Mouse (Mus musculus): Measurements from ENCODE around the gene Spata21.
A peak's percentile ranks its signal among the peaks of the same experiment; 100 is the strongest.
"Not testable (repeated sequence)": the region's sequence is repeated elsewhere in the genome, so short reads cannot be mapped to it uniquely, and the experiment has no call there.

Gene Spata21

DNA sequence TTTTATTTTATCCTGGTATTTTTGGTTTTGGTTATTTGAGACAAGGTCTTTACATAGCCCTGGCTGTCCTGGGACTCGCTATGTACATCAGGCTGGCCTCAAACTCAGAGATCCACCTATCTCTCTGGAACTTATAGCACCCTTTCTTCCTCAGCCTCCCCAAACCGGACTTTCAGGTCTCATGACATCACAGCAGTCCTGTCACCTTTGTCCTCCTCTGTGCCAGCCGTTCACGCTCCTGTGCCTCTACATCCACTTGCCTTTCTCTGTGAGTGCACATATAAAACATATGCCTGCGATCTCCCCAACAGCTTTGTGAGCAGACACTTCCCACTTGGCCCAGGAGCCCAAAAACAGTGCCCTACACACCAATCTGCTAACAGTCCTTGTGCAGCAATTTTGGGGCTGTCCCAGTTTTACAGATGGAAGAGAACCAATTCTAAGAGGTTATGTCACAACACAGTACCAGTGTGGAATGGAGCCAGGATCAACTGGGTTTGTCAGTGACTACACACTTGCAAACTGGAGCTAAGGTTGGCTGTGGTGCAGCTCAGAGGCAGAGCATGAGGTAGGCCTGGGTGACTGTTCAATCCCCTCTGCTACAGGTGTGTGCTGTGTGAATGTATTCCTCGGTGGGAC lies 42.7 kb downstream of the Spata21 start:
- DNase-seq (ENCODE audit: low spot score) = no peak

- no peak for DNase-seq (ENCODE audit: low spot score)
Observed at GRCm38 (mm10) chr4:141131531-141132061, 43.5 kb downstream of the Spata21 start.

- no peak for DNase-seq (ENCODE audit: low spot score)
Observed at GRCm38 (mm10) chr4:141132191-141132590, 44.1 kb downstream of the Spata21 start.

- DNase-seq (ENCODE audit: low spot score) = no peak
Observed at GRCm38 (mm10) chr4:141133227-141133626, 45.1 kb downstream of the Spata21 start.

GRCm38 (mm10) chr4:141134031-141134441 lies 45.9 kb downstream of the Spata21 start:
- no peak for DNase-seq (ENCODE audit: low spot score)

DNA sequence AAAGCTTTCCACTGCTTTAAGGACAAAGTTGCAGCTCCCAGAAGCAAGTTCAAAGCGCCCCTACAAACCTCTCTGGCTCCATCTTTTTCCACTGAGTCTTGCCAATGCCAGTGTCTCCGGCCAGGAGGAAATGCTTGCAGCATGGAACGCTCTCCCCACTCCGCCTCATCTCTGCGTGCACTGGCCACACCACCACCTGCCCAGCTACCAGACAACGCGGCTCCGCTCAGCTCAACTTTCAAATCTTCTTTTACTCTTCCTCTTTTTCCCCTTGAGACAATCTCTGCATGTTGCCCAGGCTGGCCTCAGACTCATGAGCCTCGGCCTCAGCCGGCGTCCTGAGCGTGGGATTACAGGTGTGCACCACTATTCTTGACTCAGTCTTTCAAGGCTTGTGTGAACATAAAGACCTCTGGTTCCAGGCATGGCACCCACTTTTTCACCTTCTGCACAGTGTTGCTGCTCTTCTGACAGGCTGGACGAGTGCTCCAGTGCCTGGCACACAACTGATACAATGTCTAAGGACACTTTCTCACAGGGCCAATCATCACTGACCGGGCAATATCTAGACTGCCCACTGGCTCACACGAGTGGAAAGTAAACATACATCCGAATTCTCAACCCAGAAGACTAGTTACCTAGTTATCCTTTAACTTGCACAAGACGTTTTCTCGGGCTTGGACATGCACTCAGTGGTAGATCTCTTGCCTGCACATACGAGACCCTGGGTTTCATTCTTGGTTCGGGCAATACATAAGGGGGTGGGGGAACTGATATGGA lies 46.8 kb downstream of the Spata21 start:
- DNase-seq (ENCODE audit: low spot score) = no peak

GRCm38 (mm10) chr4:141136126-141136525 lies 48.0 kb downstream of the Spata21 start:
- no peak for DNase-seq (ENCODE audit: low spot score)

DNA sequence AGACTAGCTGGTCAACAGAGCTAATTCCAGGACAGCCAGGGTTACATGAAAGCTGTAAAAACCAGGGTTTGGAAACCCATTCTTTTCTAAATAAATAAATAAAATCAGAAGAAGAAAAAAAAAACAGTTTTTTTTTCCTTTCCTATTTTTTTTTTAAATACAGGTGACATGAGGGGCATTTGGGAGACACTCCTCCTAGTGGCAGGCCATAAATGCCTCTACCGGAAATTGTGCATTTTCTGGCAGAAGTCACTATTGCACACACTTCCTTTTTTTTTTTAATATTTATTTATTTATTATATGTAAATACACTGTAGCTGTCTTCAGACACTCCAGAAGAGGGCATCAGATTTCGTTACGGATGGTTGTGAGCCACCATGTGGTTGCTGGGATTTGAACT lies 49.6 kb downstream of the Spata21 start:
- not testable (repeated sequence) for DNase-seq (ENCODE audit: low spot score)

DNA sequence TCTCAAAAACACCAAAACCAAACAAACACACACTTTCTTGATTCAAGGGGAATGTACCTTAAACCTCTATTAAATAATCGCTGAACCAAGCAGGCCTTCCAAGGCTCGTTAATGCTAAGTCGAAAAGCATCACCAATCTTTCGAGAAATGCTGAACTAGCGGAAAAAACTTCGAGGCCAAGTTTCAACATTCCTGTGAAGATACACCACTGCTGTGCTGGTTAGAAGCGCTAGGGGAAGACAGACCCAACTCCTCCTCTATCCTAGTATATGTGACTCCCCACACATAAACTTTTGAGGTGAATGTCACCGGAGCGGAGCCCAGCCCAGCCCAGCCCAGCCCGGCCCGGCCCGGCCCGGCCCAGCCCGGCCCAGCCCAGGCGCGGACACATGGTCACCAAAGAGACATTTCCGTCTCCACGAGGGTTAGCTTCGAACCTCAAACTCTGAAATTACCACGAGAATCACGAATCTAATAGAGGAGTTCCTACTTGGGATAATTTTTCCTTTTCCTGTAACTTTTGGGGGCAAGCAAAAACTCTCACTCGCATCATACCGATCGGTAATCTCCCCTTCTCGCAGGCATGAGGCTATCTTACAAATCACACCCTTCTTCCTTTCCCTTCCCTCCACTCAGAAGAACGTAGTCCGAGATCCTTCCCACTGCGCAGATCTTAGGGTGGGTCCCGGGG lies 50.4 kb downstream of the Spata21 start:
- no peak for DNase-seq (ENCODE audit: low spot score)

DNA sequence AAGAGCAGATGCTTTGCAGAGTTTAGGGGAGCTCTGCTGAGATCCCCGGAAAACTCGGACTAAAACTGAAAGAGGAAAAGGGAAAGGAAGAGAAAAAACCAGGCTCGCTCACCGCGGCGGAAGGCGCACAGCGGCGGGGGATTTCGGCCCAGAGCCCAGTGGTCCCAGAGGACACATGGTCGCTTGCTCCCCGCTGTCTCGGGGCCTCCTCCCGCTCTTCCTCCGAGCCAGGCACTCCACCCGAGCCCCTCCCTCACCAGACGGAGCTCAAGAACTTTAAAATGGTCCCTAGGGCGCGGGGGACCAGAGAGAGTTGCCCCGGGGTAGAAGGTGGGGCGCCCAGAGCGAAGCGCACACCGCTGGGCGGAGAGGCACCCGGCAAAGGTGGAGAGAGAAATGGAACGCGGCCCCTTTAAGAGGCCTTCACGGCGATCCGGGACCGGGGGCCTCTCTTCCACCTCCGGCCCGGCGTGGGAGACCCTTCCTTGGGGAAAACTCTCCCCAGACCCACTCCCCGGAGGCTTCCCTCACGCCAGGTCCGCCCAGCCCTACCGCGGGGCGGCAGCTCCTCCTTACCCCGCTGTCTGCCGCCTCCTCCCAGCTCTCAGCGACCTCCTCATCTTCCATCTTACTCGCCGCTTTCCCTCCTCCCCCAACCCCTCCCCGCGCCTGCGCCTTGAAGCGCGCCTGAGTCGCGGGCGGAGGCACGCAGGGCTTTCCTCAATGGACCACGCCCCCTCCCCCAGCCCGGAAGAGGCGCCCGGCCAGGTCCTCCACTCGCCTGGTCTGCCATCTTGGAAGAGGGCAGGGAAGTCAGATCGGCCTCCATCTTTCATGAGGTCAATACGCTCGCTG lies 51.2 kb downstream of the Spata21 start, which contains the start of gene Szrd1:
Szrd1 (minus strand) TSS at position 660 of the 855 bp plus-strand sequence.
- DNase-seq (ENCODE audit: low spot score) = peak; percentile 99

DNA sequence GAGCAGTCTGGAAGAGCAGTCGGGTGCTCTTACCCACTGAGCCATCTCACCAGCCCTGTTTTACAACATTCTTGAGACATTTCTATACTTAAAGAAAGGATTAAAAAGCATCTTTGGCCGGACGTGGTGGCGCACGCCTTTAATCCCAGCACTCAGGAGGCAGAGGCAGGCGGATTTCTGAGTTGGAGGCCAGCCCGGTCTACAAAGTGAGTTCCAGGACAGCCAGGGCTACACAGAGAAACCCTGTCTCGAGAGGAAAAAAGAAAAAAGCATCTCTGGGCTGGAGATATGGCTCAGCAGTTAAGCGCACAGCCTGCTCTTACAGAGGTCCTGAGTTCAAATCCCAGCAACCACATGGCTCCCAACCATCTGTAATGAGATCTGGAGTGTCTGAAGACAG lies 52.2 kb downstream of the Spata21 start:
- not testable (repeated sequence) for DNase-seq (ENCODE audit: low spot score)

- no peak for DNase-seq (ENCODE audit: low spot score)
Observed at GRCm38 (mm10) chr4:141140967-141141366, 52.8 kb downstream of the Spata21 start.

DNA sequence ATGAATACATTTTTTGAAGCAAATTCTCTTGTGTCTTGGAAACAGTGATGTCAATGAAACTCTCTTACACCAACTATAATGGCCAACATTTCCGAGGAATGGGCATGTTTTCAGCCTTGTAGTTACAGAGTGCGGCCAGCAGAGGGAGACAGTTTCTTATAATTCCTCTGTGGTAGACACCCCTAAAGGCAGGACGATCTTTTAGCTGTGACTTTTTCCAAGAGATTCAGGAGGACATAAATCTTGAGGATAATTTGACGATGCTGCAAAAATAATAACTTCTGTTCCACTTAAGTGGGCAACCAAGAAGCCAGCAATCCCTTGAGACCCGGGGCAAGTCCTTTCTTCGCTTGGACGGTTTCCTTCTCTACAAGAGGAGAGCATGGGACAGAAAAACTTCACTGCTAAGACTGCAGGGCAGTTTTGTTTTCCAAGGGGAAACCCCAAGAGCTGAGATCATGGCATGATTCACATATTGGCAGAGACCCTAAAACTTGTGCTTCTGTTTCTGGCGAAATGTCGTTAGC lies 54.2 kb downstream of the Spata21 start:
- peak; percentile 74 for DNase-seq (ENCODE audit: low spot score)

DNA sequence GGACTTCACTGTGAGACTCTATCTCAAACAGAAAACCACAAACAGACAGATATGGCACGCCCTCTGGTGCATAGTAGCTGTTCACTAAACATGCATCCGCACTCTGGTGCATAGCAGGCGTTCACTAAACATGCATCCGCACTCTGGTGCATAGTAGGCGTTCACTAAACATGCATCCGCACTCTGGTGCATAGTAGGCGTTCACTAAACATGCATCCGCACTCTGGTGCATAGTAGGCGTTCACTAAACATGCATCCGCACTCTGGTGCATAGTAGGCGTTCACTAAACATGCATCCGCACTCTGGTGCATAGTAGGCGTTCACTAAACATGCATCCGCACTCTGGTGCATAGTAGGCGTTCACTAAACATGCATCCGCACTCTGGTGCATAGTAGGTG lies 57.0 kb downstream of the Spata21 start:
- not testable (repeated sequence) for DNase-seq (ENCODE audit: low spot score)

DNA sequence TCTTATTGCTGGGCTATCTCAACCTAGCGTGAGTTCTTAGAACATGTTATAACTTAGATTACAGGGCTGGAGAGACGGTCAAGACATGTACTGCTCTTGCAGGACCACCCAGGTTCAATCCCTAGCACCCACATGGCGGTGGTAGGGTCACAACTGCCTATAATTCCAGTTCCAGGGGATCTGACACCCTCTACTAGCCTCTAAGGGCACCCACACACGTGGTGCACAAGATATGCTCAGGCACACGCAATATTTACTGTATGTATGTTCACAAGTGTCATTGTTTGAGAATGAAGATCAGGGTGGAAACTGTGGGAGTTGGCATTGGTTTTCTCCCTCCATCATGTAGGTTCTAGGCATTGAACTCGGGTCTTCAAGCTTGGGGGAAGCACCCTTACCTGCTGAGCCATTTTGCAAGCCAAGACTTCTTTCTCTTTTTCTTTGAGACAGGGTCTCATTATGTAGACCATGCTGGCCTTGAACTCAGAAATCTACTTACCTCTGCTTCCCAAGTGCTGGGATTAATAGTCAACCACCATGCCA lies 58.4 kb downstream of the Spata21 start:
- DNase-seq (ENCODE audit: low spot score) = no peak

DNA sequence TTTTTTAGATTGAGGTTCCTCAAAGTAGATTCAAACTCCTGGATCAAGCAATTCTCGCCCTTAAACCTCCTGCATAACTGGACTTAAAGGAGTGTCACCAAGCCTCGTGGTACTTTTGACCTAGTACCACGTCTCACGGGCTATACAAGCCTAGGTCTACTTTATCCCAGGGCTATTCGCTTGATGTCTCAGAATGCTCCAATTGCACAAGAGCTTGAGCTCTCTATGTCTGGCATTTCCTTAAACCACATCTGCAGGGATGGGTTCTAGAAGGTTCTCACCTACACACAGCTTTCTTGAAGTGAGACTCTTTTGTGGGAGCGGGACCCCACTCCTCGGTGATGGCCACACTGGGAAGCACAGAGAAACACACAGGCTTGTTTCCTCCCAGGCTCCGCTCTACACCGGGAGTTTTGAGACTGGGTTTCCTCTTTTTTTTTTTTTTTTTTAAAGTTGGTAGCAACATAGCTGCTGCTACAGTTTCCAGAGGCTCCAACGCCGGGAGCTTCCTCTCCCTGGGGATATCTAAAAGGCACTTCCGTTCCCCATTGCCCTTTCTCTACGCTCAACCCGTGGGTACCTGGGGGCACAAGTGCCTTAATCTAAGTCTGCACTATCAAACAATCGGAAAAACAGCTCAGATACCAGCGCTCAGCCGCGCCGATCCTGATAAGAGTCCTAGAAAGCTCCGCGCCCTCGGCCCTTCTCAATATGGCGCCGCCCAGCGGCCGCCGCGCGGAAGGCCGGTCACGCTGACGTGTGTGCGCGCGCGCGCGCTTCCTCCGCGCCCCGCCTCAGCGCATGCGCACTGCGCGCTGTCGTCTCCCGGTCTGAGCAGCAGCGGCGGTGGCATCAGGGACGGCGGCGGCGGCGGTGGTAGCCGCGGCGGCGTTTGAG lies 59.2 kb downstream of the Spata21 start, which contains the start of gene Fbxo42:
Fbxo42 (plus strand) TSS at position 802 of the 897 bp plus-strand sequence.
- DNase-seq (ENCODE audit: low spot score) = peak; percentile 95

DNA sequence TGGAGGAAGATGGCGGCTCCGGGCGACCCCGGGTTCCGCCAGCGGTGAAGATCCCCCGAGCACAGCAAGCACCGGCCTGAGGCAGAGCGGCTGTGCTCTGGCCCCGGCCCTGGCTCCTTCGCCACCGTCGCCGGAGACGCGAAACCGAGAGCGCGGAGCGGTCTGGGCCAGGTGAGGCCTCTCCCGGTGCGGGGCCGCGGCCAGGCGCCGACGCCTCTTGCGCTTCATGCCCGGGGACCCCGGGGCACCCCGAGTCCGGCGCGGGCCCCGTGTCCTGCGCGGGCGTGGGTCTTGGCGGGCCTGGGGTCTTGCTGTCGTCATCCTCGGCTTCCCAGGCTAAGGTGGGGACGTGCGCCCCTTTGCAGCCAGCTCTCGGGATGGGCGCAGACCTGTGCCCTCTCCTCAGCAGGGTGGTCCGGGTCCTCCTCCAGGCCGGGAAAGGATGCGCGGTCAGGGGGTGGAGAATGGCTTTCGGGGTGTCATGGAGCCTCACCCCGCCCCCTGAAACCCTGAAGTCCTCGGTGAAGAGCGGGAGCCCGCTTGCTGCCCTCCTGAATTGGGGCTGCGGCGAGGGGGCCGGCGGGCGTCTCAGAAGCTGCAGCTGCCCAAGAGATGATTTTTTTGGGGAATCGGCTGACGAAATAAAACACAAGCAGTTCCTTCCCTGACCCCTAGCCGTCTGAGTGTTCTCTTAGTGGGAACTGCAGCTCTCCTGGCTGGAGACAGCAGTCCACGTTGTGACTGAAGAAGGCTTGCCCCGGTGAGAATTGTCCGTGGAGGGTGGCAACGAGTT lies 60.1 kb downstream of the Spata21 start:
- DNase-seq (ENCODE audit: low spot score) = peak; percentile 45

DNA sequence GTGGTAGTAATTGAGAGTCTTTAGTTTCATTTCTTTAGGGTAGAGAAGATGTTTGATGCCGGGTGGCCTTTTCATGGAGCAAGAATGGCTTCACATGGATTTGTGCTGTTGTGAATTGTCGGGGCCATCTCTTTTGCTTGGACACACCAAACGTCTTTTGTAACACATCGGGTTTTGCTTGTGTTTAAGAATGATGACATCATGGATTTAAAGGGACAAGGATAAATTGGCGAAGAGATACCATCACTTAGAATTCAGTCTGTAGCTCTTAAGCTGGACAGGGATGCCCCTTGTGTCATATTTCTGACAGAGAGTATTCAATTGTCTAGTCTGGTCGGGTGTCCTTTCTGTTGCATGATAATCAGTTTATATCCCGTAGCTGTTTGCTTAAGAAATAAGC lies 61.0 kb downstream of the Spata21 start:
- DNase-seq (ENCODE audit: low spot score) = no peak

DNA sequence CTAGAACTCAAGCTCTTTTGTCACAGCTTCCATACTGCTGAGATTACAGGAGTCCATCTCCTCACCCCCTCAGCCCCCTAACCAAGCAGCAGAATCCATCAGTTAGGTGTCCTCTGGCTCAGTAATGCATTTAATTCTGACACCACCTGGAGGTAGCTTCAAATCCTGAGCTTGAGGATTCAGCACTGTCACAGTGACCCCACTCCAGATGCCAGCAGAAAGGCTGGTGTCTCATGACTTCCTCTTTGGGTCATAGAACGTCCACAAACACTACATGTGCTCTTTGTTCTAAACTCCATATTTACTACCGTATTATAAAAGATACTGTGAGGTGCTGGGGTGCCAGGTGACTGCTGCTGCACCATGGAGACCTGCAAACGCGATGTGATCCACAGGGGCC lies 69.4 kb downstream of the Spata21 start:
- DNase-seq (ENCODE audit: low spot score) = no peak
